Mouse (Mus musculus): ENCODE measurements around the gene Romo1.
"Not testable (repeated sequence)": the region's sequence is repeated elsewhere in the genome, so short reads cannot be mapped to it uniquely, and the experiment has no call there.

The Romo1 gene

DNA sequence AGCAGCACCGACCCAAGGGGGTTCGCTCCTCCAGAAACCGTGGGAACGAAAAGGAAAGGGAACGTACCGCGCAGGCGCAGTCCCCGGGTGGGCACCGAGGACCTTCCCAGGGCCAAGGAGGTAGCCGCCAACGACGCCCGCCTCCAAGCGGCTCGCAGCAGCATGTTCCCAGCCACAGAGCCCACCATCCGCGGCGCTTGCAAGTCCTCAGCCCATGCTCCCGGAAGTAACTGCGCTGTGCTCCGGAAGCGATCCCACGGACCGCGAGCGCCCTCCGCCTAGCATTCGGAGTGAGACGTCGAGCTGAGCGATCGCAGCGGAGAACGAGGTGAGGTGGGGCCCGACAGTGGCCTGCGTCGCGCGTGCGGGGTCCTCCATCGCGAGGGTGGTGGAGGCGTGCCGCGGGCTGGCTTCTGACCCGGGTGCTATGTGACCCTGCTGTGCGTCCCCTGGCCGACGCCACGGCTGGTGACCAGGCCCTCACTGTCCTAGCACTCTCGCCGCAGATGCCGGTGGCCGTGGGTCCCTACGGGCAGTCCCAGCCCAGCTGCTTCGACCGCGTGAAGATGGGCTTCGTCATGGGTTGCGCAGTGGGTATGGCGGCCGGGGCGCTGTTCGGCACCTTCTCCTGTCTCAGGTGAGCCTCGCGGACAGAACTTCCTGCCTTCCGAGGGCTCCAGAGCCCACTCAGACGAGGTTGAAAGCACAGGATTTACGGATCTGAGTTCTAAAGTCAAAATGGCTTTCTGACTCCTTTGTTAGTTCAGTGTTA is at the start of gene Romo1, which contains the start of gene Nfs1:
Gene Romo1 (plus strand): TSS at position 87 of the 772 bp plus-strand sequence.
Gene Nfs1 (minus strand): TSS at position 234 of the 772 bp plus-strand sequence.
- peak; percentile 96 for DNase-seq

DNA sequence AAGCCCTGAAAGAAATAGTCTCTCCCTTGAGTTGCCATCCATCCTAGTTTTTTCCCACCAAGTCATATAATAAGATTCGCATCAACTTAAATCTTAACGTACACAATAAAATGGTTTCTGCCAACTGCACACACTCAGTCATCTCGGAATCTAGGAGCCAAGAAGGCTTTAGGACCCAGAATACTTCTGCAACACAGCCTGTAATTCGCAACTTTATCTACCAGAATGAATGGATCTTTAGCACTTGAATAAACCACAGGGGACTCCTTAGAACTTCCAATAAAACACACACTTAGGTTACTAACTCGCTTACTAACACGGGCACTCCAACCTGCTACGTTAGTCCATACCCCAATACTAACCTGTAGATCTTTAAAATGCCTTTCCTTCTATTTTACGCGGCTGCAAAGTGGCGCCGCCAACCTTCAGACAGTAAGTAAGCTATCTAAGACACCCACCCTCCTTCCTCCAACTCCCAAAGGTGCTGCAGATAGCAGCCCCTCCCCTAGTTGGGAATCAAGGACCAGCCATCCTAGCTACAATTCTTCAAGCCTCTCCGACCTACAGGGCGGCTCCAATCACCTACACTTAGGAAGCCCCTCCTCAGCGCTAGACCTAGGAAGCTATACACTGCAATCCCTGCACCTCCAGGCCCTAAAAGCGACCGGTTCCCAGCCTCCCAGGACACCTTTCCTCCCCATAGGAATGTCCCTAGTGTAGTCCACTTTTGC is 33.0 kb upstream of the Romo1 start:
- DNase-seq = peak; percentile 29

DNA sequence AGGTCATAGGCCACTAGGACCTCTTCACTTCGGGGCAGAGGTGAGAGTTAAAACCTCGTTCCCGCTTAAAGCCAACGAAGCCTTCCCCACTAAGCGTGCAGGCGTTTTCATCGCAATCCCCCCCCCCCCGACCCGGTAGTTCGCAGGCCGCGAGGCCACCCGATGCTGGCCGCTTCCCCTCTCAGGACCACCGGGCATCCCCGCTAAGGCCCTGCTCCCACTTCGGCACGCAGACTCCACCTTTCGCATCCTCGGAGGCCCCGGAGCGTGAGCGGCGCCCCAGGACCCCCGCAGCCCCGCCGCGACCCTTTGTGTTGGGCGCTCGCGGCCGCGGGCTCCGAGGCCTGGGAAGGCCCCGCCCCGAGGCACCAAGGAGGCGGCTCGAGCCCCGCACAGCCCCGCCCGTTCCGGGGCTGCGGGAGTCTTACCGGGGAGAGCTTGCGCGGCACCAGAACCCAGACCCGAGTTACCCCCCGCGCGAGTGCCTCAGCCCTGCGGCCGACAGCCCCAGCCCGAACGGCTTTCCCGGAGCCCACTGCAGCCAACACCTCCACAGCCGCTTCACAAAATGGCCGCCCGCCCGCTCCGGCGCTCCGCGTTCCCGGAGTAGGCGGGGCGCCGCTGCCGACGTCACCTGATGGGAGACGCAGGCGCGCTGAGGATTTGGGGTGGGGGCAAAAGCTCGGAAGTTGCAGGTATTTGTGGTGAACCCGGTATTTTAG is 32.3 kb upstream of the Romo1 start, which contains the start of the genes Cpne1 and Rbm12:
Gene Cpne1 (minus strand): TSS at position 608 of the 722 bp plus-strand sequence.
Gene Rbm12 (minus strand): TSS at position 621 of the 722 bp plus-strand sequence.
- peak; percentile 98 for DNase-seq

DNA sequence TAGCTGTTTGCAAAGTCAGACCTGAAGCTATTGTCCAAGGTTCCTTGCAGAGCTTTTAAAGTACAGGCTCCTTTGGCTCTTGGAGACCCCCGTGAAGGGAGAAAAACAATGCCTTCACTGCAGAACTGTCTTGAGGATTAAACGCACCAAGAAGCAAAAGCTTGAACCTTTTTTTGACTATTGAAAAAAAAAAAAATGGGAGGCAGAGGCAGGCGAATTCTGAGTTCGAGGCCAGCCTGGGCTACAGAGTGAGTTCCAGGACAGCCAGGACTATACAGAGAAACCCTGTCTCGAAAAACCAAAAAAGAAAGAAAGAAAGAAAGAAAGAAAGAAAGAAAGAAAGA is 31.8 kb upstream of the Romo1 start:
- not testable (repeated sequence) for DNase-seq

DNA sequence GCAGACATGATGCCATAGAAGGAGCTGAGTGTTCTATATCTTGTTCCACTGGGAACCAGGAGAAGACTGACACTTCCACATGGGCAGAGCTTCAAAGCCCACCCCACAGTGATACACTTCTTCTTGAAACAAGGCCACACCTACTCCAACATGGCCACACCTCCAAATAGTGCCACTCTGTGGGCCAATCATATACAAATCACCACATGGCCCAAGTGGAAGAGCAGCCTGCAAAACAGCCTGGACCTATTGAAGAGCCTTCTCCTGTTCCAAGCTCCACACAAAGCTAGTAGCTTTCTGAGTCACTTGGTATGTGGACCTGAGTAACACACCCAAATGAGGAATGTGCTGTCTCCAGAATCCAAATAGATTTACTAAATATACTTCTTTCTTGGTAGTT is 24.3 kb upstream of the Romo1 start:
- no peak for DNase-seq

DNA sequence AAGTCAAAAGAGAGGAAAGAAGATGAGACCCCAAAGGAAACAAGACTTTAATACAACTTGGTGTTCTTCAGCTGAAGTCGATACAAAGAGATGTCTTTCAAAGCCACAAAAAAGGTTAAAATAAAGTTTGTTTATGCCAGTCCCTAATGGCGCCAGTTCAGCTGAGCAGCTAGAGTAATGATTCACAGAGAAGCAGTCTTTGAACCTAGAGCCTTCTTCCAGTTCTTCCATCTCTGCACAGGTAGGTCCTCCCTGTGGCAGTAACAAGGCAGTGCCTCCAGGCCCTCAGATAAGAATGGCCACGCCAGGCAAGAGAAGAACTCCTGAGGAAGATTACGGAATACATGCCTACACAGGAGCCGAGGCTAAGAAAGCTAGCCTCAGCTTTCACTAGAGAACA is 20.1 kb upstream of the Romo1 start:
- DNase-seq = no peak

DNA sequence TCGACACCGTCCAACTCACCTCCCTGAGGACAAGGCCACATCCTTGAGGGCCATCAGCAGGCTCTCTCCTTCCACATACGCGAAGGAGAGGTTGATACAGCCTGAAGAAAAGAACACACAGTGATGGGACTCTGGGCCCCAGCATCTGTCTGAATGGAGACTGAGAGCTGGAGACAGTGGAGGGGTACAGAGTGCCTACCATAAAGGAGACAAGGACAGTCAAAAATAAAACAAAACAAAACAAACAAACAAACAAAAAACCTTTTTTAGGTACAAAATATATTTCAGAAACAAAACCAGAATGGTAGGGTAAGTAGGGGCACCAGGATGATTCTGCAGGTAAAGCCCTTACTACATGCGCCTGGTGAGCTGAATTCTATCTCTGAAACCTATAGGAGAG is 16.8 kb upstream of the Romo1 start, which contains the start of gene Gm28036:
Gene Gm28036 (minus strand): TSS at position 101 of the 400 bp plus-strand sequence.
- no peak for DNase-seq

DNA sequence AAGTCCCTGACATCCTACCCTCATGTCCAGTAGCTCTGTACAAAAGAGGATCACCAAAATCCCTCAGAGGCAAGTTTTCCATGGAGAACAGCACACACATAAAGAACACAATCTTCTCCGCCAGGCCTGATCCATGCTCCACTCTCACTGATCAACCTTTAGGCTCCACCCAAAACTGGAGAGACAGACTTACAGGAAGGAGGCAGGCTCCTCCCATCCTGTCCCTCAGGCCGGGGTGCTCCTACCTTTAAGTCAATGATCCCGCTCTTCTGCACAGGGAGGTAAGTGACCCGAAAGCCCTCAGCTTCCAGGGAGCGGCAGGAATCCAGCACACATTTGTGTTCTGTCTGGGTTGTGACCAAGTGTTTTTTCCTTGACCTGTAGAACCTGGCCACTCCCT is 9.7 kb upstream of the Romo1 start:
- DNase-seq = no peak

DNA sequence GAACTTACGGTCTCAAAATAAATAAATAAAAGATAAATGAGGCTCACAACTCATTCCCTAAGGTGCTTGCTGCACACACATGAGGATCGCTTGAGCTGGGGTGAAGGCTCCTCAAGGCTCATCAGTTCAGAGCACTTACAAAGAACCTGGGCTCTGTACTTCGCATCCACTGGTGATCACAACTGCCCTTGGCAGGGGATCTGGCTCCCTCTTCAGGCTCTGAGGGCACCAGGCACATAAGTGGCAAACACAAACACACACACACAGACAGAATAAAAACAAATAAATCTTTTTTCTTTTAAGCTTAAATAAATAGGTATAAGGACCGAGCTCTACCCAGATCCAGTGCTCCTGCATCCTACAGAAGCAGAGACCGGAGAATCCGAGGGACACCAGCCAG is 8.1 kb upstream of the Romo1 start:
- DNase-seq = peak; percentile 31

DNA sequence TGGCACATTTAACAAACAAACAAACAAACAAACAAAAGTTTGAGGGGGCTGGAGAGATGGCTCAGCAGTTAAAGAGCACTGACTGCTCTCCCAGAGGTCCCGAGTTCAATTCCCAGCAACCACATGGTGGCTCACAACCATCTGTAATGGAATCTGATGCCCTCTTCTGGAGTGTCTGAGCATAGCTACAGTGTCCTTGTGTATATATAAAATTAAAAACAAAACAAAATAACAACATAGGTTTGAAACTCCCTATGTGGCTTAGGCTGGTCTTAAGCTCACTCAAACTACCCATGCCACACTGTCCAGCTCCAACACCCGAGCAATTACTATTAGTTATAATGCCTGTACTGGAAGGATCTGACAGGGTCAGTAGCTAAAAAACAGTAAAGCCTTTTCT is 1.0 kb upstream of the Romo1 start:
- DNase-seq = no peak

DNA sequence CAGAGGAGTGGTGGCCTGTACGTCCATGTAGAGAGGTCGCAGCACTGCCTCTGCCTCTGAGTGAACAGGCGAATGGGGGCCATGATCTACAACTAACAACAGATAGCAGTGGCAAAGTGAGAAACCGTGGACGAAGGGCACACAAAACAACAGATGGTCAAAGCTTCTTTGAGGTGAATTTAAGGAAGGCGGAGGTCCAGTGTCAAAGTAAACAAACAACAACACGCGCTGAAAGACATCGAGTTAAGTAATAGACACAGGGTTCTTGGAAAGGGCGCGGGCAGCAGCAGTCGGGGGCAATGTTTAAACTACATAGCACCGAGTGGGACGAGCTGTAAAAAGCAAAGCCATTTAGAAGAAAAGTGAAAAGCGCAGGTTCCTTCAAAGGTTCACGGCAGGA is 472 bp upstream of the Romo1 start:
- DNase-seq = no peak

DNA sequence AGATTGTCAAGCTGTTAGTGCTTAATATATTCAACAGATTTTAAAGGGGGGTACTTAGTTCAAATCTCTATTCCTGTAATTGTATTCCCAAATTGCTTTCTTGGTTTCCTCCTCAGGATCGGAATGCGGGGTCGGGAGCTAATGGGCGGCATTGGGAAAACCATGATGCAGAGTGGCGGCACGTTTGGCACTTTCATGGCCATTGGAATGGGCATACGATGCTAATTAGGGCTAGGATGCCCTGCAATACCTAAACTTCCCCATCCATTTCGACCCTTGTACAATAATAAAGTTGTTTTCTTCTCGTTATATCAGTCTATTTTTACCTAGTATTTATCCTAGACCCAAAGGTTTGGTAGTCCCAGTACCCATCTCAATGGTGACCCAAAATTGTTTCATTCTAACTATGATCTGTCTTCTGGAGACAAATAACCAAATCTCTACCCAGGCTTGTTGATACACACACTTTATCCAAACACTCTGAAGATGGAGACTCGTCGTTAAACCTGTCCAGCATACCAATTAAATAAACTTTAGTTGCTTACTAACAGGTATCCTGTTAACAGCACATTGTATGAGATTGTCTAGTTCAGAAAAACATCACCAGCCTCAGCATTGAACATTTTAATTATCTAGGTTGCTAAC is 1.8 kb downstream of the Romo1 start:
- DNase-seq = no peak

DNA sequence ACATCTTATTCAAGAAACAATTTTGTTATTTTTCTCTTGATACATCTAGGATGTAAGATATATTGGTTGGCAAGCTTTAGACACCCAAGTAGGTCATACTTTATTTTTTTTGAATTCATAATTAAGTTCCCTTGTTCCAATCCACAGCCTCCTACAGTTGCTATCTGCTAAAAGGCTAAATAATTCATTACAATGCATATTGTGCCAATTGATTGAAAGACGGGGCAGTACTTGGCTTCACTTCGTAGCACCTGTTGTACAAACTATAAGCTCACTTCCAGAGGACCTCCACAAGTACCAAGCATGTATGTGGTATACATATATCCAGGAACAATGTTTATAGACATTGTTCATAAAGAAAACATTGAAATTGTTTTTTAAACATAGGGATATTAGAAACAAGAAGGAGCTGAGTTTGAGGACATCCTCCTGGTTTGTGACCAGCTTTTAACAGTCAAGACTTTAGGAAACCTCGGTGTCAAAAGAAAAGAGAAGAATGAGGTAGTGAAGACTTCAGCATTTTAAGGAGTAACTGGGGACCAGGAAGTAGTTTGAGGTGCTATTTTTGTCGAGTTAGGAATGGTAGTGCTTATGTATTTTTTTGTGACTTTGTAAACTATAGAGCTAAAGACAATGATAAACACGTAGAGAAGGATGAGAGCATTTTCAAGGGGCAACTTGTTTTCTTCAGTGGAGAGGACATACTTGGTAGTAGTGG is 2.6 kb downstream of the Romo1 start:
- no peak for DNase-seq

DNA sequence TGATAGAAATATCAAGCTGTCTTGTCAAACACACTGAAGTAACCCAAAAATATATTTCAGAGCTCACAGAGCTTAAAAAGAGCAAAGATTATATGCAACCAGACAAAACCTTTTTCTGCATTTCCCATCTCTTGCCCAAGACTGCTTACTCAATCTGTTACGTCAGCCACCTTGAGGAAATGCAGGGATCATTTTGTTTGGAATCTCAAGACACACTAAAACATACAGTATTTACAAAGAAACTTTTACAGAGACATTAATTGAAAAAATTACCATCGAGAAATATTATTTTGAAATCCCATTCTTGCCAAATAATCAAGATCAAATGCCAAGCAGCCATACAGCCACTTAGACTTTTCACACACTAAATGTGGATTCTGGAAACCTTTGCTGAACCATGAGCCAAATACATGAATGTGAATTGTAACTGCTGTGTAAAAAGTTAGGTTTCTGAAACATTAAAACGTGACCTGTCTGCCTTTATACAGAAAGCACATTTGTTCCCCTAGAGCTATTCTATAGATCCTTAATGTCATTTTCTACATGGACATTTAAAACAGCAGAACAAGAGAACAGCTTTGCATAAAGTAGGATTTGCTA is 3.6 kb downstream of the Romo1 start:
- no peak for DNase-seq

DNA sequence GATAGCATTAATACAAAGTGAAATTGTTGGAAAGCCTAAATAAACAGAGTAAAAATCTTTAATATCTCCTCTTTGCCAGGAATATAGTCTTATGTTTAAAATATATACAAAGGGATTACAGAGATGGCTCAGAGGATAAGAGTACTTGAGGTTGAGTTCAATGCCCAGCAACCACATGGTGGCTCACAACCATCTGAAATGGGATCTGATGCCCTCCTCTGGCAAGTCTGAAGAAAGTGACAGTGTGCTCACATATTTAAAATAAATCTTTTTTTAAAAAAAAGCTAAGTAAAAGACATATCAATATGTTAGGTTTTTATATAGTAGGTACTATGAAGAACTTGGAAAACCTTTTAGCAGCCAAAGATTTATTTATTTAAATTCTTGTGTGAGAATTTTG is 7.7 kb downstream of the Romo1 start:
- no peak for DNase-seq

DNA sequence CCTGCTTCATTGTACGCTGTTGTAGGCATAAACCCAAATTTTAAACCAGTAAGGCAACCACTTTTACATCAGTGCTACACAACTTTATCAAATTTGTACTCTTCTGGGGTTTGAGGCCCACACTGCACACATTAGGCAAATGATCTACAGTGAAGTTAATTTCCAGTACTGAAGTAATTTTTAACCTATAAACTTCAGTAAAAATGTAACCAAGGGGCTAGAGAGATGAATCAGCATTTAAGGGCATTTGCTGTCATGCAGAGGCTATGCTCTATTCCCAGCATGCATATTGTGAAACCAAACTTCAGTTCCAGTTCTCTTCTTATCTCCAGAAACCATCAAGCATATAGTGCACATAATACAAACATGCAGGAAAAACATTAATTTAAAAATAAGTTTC is 21.6 kb downstream of the Romo1 start:
- no peak for DNase-seq

DNA sequence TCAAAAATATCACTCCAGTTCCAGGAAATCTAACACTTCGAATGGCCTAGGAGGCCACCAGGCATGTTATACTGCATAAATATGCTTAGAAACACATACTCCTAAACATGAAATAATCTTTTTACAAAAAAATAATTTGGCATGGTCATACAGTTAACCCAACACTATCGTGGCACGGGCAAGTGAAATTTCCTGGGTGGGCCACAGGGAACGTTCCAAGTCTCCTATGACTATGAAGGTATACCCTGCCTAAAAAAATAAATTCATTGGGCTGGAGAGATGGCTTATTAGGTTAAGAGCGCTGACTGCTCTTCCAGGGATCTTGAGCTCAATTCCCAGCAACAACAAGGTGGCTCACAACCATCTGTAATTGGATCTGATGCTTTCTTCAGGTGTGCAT is 22.7 kb downstream of the Romo1 start:
- DNase-seq = no peak

DNA sequence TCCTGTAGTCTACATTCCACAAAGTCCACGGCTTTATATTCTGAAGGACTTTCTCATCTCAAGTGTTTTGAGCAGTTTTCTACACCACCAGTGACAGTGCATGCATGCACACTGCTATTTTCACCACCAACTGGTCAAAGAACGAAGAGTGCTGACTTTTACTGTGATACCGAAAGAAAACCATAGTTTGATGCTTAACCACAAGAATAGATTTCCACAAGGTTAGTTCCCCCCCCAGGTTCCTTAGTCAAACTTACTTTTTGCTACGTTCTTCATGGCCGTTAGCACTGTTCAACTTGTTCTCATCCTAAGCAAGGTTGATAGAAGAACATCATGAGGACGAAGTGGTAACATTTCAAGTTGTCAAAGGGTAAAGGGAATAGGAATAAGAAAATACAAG is 33.2 kb downstream of the Romo1 start:
- no peak for DNase-seq

DNA sequence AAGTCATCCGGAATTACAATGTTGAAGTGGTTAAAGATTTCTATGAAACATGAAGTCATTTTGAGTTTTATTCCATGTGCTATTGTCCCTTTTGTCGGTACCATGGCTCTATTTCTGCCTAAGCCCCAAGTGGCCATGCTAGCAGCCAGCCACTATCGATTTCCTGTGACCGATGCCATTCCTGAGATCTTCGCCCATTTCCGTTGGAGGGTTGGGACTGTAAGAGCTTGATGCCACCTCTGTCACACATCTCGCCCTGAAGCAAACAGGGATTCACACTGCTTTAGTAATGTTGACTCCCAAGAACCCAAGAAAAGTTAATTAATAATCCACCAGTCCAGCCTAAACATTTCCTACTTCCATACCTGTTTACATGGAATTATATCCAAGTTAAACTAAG is 33.8 kb downstream of the Romo1 start:
- no peak for DNase-seq

DNA sequence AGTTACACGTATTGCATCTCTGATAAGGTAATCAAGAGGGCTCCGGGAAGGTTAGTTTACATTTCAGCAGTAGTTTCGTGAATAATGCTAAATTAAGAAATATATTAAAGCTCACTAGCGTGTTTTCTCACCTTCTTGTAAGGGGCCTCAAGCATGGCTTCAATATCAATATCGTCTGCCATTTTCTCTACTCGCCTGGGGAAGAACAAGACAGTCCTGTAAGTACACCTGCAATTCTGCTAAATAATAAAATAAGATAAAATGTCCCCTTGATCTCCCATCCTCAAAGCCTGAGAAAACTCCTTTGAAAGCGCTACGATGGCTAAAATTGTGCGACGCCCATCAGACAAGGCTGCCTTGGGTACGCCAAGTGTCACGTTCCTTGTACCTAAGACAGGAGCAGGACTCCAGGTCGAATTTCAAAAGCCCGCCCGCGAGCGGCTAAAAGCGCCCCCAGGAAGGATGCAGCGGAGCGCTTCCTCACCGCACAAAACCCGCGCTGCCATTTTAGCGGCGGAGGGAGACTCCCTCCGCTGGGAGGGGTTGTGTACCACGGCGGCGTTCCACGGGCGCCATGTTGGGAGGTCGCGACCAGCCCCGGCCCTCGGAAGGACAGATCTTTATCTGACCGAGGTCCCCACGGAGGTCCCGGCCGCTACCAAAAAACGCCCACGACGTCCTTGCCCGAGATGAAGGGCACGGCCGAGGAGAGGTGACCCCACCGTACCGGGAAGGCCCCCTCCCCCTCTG is 35.4 kb downstream of the Romo1 start:
- peak; percentile 90 for DNase-seq

DNA sequence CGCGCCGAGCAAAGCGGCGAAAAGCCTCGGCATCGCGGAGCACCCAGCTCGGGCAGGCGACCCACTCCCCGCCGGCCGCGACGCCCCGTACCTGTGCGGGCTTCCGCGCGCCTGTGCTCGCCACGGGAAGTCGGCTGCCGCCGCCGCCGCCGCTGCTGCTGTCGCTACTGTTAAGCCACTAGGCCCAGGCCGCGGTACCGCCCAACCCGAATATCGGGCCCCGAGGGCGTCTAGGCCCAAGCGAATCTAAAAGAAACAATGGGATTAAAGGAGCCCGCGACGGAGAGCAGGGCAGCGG is 35.9 kb downstream of the Romo1 start:
- DNase-seq = no peak
